Mouse (Mus musculus): ENCODE results near the gene Hdac7. TPM values are rescaled to one million over a fixed set of nuclear protein-coding genes. Genes with fewer than 3 reads are reported as not detected.

The Hdac7 gene
- polyA plus RNA-seq, 1 experiment: 45.8 TPM

DNA sequence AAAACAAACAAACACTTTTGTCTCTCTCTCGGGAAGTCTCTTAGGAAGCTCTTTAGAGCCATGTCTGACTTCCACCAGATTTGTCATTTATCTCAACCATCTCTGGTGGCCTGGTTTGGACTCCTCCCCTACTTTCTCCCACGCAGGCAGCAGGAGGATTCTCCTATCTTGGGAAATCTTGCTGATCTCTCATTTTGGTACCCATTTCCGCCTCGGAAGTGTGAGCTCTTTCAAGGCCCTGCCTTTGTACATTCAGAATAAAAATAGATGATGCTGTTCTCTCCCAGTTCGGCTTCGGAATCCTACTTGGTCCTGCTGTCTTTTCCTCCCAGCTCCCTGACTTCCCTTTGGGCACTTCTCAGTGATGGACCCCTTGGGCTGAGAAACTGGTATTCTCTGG, 10.2 kb upstream of the Hdac7 start:
- DNase-seq (ENCODE audit: low spot score): no peak

DNA sequence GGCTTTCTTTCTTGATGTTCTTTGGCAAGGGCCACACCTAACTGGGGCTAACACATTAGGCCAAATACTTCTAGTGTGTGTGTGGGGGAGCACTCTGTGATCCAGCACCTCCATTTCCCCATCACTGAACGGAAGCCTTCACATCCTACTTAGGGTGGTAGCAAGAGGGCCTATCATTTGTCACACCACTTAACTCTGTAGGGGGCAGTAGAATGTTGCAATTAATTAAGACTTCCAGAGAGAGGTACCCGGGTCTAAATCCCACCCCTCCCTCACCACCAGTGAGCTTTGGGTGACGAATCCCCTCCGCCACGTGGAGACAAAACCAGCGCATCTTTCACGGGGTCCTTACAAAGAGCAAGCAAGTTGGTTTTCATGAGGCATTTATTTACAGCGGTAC, 9.8 kb upstream of the Hdac7 start:
- no peak for DNase-seq (ENCODE audit: low spot score)

DNA sequence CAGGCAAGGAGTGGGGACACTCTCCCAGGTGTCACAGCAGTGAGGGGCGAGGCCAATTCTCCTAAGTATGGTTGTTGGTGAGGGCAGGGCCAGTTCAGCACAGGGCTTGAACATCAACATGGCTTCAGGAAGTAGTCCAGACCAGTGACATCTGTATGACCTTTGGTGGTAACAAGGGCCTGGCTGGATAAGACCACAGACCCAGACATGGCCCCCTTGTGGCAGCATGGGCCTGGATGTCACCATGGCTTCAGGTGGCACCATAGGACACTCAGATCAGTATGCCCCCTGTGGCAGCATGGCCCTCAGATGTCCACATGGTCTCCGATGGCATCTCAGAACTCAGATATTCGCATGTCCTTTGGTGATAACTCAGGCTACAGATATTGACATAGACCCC, 8.0 kb upstream of the Hdac7 start:
- DNase-seq (ENCODE audit: low spot score): no peak

DNA sequence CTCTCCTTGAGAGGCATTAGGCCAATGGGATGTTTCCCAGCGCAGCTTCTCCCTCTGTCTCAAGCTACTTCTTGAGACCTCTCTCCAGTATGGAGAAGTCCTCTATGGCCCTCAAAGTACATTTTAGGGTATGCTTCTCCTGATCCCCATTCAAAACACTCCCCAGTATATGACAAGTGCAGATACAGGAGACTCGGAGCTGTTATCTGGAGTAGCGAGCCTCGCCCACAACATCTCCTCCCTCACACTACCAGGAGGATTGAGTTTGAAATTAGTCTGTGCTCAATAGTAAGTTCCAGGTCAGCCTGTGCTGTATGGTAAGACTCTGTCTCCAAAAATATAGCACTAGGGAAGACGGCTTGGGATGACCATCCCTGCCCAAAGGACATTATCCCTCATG, 6.7 kb upstream of the Hdac7 start:
- DNase-seq (ENCODE audit: low spot score): no peak

DNA sequence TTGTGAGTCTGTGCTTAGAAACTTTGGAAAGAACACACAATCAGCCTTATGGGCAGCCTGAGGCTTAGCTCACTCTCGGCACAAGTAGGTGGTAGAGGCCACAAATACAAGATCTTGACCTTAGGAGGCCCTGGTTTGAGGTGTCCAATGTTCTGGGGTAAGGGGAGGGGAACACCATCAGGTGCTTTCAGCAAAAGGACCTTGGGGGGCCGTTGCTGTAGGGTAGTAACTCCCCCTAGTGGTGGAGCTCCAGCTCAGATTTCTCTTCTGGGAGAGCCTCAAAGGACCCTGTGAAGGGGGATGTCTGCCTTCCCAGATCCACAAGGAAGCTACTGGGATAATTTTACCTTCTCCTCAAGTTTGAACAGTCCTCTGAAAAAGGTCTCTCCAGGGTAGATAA, 6.1 kb upstream of the Hdac7 start:
- DNase-seq (ENCODE audit: low spot score): no peak

DNA sequence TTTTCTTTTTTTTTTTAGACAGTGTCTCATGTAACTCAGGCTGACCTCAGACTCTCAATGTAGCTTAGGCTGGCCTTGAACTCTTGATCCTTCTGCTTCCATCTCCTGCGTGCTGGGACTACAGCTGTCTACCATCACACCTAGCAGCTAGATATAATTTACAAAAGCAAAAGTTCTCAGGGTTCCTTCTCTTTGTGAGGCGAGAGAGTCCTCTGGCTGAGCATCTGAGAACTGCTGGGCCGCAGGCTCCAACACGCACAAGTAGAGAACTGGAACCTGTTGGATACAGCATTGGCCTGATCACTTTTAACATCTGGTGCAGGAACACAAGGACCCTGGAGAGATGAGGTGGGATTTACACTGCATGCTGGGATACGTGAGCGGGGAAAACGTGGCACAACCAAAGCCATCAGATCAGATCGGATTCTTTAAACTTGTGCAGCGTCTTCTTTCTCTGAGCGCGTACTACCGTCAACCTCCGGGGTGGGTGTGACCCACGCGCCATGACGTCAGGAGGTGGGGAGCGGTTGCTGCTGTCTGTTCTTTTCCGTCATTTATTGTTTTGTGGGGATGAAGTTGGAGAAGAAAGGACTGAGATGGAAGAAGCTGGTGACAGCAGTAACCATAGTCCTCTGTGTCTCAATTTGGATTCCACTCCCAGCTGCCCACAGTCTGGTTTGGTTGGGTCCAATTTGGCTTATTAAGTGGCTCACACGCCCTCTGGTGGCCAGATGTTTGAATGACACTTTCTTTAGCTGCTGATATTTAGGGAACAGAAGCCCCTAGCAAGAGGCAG, 5.0 kb upstream of the Hdac7 start:
- DNase-seq (ENCODE audit: low spot score): no peak

DNA sequence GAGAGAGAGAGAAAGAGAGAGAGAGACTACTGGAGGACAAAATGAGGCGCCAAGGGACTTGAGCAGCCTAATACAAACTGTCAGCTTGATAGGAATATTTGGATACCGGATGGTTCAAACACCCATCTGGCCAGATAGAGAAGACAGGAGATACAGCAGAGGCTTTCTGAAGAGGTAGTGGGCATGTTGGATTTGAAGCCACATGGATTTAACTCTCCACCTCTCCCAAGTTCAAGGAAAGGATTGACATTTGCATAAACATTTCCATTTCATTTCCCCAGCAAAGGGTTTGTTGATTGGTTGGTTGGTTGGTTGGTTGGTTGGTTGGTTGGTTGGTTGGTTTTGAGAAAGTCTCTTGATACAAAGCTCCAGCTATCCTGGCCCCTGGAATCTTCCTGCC, 3.6 kb upstream of the Hdac7 start:
- DNase-seq (ENCODE audit: low spot score): no peak

DNA sequence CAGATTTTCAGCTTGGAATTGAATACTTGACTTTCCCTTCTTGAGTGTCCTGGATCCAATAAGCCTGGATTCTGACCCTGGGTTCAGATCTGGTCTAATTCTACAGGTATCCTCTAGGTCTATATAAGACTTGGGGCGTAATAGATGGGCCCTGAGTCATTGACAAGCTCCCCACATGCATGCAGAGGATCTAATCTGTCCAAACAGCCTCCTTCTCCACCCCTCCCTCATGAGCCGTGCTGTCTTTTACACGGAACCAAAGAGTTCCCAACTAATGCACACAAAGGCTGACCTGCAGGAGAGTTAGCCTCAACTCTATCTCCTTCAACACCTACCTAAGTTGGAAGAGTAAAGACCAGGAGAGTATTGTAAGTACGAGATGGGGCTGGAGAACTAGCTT, 3.0 kb upstream of the Hdac7 start:
- DNase-seq (ENCODE audit: low spot score): no peak

DNA sequence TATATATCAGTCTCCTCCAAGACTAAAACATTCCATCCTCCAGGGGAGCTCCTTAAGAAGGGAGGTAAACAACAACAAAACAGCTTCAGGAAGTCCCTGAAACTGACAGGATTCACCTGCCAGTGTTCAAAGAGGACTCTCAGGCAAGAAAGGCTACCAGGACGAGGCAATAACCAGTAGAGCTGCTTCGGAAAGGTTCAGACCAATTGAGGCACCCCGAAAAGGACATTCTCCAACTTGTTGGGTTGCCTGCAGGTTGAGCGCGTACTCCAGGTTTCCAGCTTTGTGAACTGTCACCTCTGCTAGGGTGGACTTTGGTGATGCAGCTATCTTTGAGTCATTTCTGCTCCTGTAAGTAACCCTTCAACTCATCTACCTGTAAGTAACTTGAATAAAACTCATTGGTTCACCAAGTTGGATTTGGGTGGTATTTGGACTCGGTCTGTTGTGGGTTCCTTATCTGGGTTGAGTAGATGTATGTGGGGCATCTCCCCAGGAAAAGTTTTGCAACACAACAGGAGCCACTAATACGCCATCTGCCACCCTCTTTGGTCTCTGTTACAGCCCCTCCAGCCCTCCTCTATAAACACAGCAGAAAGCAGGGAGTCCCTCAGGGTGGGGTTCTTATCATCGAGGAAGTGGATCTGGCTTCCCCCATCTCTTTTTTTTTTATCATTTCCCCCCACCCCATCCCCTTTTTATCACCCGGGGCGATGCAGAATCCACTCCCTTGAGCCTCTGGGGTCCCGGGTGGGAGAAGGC, 2.0 kb upstream of the Hdac7 start:
- no peak for DNase-seq (ENCODE audit: low spot score)

DNA sequence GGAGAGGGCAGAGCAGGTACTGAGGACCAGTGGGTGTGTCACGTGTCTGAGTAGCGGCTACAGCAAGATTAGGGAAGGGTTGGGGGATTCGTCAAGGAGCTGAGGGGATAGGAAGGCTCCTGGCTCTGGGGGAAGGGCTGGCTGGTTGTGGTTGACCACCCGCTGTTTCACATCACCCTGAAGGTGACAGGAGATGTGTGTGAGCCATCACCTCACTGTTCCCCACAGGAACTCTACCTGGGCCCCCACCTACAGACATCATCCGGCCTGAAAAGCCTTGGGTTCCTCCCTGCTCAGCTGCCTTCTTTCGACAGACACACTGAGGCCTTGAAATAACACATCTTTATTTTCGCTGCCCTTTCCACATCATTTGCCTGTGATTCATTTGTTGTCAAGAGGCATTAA, 1.1 kb downstream of the Hdac7 start:
- DNase-seq (ENCODE audit: low spot score): no peak

DNA sequence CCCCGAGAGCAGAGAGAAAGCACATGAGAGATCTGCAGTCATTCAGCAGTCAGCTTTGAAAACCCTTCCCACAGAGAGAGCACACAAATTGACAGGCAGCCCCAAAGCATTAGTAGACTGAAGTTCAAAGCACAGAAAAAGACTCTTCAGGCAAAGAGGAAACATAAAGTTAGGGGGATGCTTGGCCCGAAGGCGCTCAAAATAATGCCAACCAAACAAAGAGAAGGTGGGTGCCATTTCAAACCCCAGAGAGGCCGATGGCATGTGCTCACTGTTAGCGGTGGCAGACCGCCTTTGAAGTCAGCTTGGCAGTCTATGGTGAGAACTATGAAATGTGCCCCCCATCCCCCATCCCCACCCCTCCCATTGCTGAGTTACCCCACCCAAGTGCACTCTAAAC, 2.2 kb downstream of the Hdac7 start:
- DNase-seq (ENCODE audit: low spot score): no peak

DNA sequence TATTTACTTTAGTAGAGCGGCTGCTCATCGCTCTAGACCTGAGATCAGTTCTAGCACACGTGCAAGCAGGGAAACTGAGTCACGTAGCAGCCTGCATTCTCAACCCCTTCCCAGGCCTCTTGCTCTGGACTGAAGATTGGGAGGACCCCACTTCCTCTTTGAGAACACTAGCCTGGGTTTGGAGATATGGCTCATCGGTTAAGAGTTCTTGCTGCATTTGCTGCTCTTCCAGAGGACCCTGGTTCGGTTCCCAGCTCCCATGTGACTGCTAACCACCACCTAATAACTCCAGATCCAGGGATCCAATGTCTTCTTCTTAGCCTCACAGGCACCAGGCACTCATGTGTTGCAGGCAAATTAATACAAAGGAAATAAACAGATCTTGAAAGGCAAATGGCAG, 2.9 kb downstream of the Hdac7 start:
- no peak for DNase-seq (ENCODE audit: low spot score)

DNA sequence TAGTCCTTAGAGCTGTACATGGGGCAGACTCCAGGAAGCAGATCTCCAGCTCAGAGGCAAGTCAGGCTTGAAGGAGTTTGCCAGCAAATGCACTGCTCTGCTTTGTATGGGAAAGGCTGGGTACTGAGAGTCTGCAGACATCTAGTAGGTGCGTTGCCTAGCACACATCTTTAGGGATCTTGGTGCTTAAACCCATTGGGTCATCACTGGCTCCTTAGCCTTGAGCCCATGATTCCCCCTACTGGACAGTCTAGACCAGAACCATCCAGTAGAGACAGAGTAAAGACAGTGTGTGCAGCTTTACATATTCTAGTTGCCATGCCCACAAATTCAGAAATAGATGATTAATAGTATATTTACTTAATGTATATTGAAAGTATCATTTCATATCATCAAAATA, 3.5 kb downstream of the Hdac7 start:
- DNase-seq (ENCODE audit: low spot score): no peak

DNA sequence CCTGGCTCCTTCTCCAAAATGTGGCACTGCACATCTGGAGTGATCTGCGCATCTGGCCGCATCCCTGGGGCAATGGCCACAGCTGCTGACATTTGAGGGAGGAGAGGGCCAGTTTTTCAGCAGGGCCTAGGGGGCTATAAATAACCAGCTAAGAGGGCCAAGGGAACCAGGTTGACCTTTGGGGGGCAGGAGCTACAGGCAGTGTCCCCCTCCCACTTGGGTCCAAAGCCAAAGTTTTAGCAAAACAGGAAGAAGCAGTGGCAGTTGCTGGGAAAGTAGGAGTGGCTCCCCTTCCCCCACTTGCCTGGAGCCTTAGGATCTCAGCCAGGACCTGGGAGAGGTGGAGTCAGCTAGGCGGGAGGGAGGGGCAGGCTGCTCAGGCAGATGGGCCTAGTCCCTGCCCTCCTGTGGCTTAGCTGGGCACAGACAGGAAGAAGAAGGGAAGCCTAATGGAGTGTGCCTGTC, 4.3 kb downstream of the Hdac7 start:
- DNase-seq (ENCODE audit: low spot score): no peak

DNA sequence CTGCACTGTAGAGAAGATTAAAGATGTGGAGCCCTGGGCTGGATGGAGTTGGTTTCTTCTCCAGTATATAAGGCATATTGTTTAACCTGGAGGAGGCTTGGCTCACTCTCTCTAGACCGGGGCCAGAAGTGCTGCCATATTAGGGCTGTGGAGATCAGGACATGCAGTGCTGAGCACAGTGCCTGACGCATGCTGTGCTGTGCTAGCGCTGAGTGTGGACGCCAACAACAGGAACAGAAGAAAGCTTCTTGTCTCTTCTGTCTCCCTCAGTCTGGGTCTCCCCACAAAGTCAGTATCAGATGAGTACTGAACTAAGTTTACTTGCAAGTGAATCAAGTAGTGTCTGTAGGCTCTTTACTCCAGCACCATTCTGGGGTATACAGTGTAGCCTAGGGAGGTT, 4.8 kb downstream of the Hdac7 start:
- DNase-seq (ENCODE audit: low spot score): no peak

DNA sequence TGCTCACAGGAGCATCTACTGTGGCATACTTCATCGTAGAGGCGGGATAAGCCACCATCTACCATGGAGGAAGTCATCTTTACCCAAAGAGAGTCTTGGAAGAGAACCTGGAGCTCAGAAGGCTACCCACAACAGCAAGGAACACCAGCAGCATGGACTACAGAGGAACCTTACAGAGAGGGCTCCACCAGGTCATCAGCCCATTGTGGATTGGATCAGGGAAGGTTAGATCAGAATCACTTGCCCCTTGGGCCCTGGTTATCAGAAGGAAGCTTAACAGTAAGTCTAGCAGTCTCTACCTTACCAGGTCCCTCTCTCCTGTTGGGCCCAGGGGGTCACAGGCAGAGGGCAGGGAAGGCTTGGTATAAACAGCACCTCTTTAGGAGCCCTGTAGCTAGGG, 5.3 kb downstream of the Hdac7 start:
- DNase-seq (ENCODE audit: low spot score): no peak

DNA sequence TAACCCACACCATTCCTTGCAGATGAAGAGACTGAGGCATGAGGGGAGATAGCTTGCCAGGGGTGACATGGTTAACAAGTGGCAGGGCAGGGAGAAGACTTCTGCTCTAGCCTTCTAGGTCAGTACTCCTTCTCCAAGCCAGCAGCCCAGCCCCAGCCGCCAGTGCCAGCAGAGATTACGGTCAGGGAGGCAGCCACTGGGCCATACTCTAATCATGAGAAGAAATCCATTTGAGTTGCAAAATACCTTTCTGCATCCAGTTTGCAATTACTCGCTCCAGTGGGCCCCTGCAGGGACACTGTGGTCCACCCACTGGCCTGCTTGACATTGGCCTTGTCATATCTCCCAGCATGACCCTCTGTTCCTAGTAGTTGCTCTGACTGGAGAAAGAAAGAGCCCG, 5.9 kb downstream of the Hdac7 start:
- DNase-seq (ENCODE audit: low spot score): no peak

DNA sequence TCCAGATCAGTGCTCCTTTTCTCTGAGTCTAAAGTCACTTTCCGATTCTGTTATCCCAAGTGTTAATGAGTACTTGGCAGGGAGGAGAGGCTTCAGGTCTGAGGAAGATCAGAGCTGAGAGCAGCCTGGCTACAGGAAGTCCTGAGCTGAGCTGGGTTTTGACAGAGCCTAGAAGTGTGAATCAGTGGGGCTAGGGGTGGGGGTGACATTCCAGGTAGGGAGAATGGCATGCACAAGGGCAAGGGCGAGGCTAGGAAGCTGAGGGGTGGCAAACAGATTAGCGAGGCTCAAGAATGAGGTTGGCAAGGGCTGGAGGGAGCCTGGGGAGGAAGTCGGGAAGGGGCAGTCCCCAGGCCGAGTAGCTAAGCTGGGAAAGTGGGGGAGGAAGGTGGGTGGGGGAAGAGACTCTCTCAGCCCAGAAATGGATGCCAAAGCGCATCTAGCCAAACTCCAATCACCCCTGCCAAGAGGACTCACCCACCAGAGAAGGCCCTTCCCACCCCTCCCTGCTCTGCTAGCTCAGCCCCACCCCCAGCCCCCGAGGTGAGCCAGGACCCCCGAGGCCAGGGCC, 6.7 kb downstream of the Hdac7 start:
- DNase-seq (ENCODE audit: low spot score): no peak

DNA sequence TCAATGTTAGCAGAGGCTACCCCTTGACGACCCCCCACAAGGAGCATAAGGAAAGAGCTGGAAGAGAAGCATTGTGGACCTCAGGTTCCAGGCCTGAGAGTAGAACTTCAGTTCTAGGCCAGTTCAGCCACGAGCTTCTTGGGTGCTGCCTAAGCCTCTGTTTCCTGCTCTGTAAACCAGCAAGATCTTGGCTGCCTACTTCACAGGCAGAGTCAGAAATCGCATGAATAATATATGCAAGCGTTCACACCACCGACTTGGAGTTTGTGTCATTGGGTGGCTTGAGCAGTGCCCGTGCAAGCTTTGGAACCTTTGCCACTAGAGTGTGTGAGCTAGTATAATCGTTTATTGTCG, 7.4 kb downstream of the Hdac7 start:
- no peak for DNase-seq (ENCODE audit: low spot score)

DNA sequence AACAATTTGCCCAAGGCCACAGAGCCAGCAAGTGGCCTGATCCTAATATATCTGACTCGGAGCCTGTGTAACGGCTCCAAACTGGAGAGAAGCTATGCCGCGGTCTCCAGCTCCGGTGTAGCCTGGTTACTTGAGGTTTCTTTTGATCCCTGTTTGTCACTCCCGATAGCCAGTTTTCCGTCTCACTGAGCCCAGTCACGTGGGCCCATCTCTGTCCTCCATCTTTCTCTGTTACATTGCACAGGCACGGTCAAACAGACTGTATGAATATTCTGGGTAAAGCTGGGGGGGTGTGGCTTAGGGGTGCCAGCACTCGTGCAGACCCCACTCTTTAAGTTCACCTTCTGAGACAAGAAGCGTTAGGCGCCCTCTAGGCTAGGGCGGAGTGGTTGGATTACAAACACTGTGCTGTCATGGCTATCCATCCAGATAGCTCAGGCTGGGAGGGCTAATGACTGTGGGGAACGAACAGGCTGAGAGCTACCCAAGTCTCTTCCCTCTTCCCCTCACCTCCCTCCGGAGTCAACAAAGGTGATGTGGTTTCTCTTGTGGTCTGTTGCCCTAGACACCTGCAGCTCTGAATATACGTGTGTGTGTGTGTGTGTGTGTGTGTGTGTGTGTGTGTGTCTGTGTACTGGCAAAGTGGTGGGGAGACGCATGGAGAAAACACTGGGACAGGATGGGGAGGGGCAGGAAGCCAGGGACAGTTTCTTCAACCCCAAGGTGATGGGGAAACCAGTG, 8.0 kb downstream of the Hdac7 start:
- no peak for DNase-seq (ENCODE audit: low spot score)

DNA sequence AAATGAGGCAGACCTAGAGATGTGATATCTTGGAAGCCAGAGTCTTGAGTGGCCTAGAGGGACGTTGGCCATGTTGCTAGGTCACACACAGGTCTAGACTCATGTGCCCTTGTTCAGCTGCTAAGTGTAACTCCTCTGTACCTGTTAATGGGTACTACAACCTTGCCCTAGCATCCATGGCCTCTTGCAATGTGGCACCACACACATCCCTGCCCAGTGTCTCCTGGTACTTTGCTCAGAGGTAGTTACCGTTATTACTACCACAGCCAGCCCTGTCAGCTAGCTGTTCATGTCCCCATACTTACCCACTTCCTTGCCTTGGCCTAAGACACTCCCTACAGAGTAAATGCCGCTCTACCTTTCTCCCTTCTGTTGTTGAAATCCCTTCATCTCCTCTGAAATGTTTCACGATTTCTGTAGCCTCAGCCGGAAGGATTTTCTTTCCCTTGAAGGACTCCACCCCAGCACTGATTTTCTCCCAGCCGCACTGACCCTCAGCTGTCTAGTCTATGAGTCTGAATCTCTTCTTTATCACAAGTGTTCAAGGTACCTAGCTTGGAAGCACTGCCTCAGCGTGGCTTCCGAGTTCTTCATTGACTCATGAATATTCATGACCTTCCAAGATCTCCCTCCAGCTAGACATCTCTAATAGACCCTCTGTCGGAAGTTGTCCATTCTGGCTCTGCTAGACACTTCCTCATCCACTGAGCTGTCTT, 11.4 kb downstream of the Hdac7 start:
- DNase-seq (ENCODE audit: low spot score): no peak

Data from urinary bladder, adult 2 months (tissue).